Mouse (Mus musculus) mammary gland, adult 2 months (tissue): Measurements from ENCODE around the gene Cpt1b. TPM values are rescaled to one million over a fixed set of nuclear protein-coding genes. Genes with fewer than 3 reads are reported as not detected.

ENCODE experiments used
- polyA plus RNA-seq: library from polyadenylated mRNA; depleted of rRNA; stranded (reverse); fragments of >200 nt; gene quantifications from 2 replicates; pipeline ENCODE4 v1.2.3, GENCODE M21; 2012; ENCODE audit warnings: low replicate concordance; rRNA removed

Cpt1b gene
- polyA plus RNA-seq, result 40.4 and 302 TPM in 2 replicates

DNA sequence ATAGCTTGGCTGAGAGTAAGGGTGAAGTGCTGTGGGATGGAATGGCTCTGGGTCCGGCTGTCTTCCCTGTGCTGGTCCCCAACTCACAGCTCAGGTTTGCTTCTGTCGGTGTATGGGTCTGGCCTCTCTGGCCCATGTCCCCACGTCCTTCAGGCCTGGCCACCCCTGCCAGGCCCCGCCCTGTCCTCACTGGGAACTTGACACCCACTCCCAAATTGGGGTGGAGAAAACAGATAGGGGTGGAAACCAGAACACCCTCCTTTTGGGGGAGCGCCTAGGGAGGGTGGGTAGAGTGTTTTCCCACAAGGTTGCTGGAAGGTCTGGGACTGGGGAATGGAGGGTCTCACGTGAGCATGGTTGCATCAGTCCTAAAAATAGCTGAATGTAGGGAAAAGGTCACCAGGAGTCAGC is at the start of gene Cpt1b:
Cpt1b (minus strand) TSS at position 153 of the 411 bp plus-strand sequence.

DNA sequence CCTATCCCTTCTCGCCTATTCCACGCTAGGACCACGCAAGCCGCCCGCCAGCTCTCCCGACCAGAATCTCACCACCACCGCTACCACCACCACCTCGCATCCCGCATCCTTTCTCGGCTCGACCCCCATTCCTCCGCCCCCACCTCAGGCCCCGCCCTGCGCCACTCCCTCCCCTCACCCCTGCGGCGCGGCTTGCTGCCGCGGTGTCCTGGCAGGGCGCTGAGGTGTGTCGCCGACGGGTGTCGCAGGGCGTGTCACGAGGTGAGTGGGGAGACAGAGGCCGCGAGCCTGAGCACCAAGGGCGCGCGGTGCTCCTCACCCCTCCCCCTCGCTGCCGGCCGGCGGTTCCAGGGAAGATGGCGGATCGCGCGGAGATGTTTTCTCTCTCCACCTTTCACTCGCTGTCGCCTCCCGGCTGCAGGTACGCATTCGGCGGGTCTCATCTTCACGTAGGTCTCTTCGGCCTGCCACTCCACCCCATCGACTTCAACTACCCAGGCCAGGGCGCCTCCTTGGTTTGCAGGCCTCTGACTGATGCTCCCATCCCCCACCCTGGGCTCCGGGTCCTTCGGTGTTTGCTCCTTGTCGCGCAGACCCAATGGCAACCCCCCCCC is 28.3 kb upstream of the Cpt1b start, which contains the start of gene Mapk8ip2:
Mapk8ip2 (plus strand) TSS at position 49 of the 614 bp plus-strand sequence.

DNA sequence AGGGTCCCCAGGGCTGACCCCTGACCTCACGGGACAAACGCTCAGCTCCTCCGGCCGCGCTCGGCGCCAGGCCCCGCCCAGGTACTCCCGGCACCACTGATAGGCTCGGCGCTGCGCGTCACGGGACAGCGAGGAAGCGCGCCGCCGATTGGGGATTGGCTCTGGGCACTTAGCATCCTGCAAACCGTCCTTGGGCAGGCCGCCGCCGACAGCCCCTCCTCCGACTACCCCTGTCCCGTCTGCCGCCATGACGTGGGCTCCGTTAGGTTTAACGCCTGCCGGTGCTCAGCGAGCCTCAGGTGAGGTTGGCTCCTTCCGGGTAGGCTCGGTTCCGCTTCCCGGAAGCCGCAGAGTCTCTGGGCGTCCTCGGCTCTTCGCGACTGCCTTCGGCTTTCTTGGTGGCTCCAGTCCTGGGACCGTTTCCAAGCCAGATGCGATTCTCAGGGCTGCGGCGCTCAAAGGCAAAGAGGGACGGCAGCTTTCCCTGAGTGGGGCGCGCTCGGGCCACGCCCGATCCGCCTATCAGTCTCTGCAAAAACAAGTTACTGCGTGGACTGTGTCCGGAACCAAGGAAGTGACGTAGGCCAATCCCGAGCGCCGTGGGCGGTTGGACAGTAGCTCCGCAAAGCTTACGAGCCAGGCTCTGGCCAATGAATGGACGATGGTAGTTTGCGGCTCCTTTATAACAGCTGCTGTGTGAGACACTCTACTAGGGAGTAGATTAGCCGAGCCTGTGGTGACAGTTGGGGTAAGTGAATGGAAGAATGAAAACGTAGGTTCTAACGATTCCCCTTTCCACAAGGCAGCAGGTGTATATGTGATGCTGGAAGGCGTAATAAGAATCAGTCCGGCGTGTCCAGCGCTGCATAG is 3.9 kb upstream of the Cpt1b start, which contains the start of the genes C730034F03Rik, Gm44502 and Chkb:
C730034F03Rik (plus strand) TSS at position 238 of the 870 bp plus-strand sequence.
Gm44502 (minus strand) TSS at position 345 of the 870 bp plus-strand sequence.
Chkb (minus strand) TSS at position 557 of the 870 bp plus-strand sequence.

DNA sequence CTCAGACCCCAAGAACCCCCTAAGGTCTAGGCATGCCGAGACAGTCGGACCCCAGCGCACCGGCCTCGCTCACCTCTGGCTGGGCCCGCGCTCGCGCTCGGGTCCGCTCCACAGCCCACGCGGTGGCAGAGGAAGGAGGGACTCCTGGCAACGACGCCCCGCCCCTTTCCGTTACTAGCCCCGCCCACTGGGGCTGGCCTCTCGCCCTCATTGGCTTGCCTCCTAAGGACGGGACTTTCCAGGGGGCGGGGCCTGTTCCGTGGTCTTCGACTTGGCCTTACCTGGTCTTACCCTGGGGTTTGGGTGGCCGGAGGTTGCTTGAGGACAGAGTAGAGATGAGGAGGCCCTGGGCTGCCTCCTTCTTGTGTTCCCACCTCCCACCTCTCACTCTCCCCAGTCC is 15.5 kb downstream of the Cpt1b start, which contains the start of gene Syce3:
Syce3 (minus strand) TSS at position 386 of the 400 bp plus-strand sequence.

DNA sequence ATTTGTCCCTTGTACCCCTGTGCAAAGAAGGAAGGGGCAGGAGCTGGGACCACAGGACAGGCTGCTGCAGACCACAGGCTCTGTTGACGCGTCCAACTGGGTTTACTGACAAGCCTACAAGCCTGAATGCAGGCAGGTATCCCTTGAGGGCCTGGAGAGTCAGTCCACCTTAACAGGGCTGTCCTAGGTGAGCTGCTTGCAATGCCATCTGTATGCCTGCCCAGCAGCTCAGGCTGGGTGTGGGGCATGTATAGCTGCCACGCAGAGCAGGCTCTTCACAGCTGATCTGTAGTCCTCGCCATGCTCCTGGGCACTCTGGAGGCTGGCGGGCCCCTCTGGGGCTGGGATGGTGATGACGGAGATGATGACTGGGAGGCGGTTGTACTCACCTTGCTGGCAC is 41.0 kb downstream of the Cpt1b start, which contains the start of gene Klhdc7b:
Klhdc7b (plus strand) TSS at position 301 of the 400 bp plus-strand sequence.

DNA sequence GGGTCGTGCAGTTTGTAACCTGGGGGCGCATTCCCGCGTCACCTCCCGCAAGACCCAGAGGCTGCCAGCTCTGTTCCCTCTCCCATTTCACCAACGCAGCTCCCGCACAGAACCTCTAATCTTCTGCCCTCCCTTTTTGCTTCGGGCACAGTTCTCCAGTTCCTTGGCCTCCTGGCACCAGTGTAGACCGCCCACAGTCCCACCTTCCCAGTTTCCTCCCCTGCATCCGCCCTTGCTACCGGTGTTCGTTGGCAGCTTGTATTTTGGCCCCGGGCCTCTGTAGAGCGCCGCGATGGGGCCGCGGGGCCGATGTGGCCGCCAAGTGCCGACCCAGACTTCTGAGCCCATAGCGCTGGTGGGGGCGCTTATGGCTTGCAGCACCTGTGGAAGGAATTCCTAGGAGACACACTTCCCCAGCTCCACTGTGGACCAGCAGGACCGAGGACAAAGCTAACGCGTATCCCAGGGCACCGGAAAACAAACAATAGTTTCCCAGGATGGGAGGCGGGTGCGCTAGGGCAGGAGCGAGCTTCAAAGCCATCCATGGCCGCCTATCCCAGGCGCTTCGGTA is 46.7 kb downstream of the Cpt1b start, which contains the start of gene Odf3b:
Odf3b (minus strand) TSS at position 452 of the 571 bp plus-strand sequence.

DNA sequence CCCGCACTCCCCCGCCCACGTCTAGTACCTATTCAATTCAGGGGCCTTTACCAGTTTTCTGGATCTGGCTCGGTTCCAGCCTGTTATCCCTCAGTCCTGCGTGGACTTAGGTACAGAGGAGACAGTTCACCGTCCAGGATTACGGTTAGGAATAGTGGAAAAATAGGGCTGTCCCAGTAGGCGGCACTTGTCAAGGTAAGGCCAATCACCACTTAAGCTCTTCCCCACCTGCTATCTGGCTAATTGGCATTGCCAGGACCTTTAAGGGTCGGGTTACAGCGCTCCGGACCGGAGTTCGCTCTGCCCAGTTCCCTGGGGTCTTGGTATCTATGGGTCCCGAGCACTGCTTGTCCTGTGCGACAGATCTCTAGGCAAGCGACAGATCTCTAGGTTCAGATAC is 48.7 kb downstream of the Cpt1b start, which contains the start of gene Tymp:
Tymp (minus strand) TSS at position 83 of the 400 bp plus-strand sequence.

DNA sequence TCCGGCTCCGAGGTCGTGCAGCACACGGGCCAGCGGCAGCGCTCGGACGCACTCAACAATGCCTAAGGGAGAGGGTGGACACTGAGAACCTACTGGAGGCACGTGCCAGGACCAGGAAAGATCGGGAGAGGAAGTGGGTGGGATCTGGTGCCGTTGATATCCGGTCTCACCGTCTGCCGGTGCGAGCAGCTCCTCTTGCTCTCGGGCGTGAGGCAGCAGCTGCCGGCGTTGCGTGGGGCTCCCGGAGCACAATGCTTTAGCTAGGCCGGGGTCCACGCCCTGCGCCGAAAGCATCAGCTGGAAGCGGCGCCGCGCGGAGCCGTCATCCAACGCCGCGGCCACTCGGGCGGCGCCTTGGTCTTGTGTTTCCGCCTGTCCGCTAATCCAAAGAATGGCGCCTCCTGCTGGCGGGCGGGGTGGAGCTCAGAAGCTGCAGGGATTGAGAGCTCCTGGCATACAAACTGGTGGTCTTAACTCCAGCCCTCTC is 51.9 kb downstream of the Cpt1b start, which contains the start of gene Sco2:
Sco2 (minus strand) TSS at position 85 of the 487 bp plus-strand sequence.

Other genes starting within 250 kb of the Cpt1b start
- gene Plxnb2, start 245.1 kb downstream of the Cpt1b start, polyA plus RNA-seq, result 106 and 146 TPM in 2 replicates
- 23.7 and 25.8 TPM in 2 replicates for gene Dennd6b, start 229.4 kb downstream of the Cpt1b start, polyA plus RNA-seq
- gene Ppp6r2, start 214.3 kb downstream of the Cpt1b start, polyA plus RNA-seq, result 133 and 457 TPM in 2 replicates
- 309 and 314 TPM in 2 replicates for gene Sbf1, start 110.6 kb downstream of the Cpt1b start, polyA plus RNA-seq
- 1.6 and 3.6 TPM in 2 replicates for gene Adm2, start 103.1 kb downstream of the Cpt1b start, polyA plus RNA-seq
- gene Miox, start 91.5 kb downstream of the Cpt1b start, polyA plus RNA-seq, result 0.23 and 0.49 TPM in 2 replicates
- gene Lmf2, start 70.2 kb downstream of the Cpt1b start, polyA plus RNA-seq, result 51.5 and 67.3 TPM in 2 replicates
- gene Ncaph2, start 70.1 kb downstream of the Cpt1b start, polyA plus RNA-seq, result 133 and 153 TPM in 2 replicates
- 38.4 and 47.4 TPM in 2 replicates for gene Sco2, start 52.0 kb downstream of the Cpt1b start, polyA plus RNA-seq
- gene Tymp, start 48.8 kb downstream of the Cpt1b start, polyA plus RNA-seq, result 1.5 and 10.2 TPM in 2 replicates
- gene Odf3b, start 46.6 kb downstream of the Cpt1b start, polyA plus RNA-seq, result 5.0 TPM in 2 replicates
- gene Klhdc7b, start 40.9 kb downstream of the Cpt1b start, polyA plus RNA-seq, result 0.02 TPM in 1 of 2 replicates, not detected in the other
- gene Syce3, start 15.4 kb downstream of the Cpt1b start, polyA plus RNA-seq, result not detected in 2 replicates
- 0.65 and 1.2 TPM in 2 replicates for gene C730034F03Rik, start 3.7 kb upstream of the Cpt1b start, polyA plus RNA-seq
- gene Gm44502, start 3.8 kb upstream of the Cpt1b start, polyA plus RNA-seq, result 1.0 and 5.6 TPM in 2 replicates
- gene Chkb, start 4.0 kb upstream of the Cpt1b start, polyA plus RNA-seq, result 59.4 and 73.3 TPM in 2 replicates
- 0.07 and 0.10 TPM in 2 replicates for gene Mapk8ip2, start 28.1 kb upstream of the Cpt1b start, polyA plus RNA-seq
- gene Arsa, start 51.6 kb upstream of the Cpt1b start, polyA plus RNA-seq, result 60.5 and 78.3 TPM in 2 replicates
- 29.5 and 55.8 TPM in 2 replicates for gene Shank3, start 73.8 kb upstream of the Cpt1b start, polyA plus RNA-seq
- gene Acr, start 142.5 kb upstream of the Cpt1b start, polyA plus RNA-seq, result 1.1 and 2.2 TPM in 2 replicates
- 6.1 and 15.3 TPM in 2 replicates for gene Rabl2, start 166.1 kb upstream of the Cpt1b start, polyA plus RNA-seq